Mouse (Mus musculus) lung, adult 2 months (tissue): Measurements from ENCODE around the gene Rbfox3.

Experiments
- CTCF ChIP-seq: fragments of 200-500 bp; IDR thresholded peaks from 2 replicates; pipeline ENCODE4 v1.5.1; 2011; ENCODE audit warnings: mild to moderate bottlenecking, low read length, control low read depth; ENCODE audit not compliant: insufficient read depth
- POLR2A ChIP-seq: fragments of 200-500 bp; IDR thresholded peaks from 2 replicates; pipeline ENCODE4 v1.6.1; 2011; ENCODE audit warnings: low read depth, mild to moderate bottlenecking, control low read depth, low read length, borderline replicate concordance; ENCODE audit errors: extremely low read depth

- TF ChIP-seq POLR2A: no peak
- no peak for TF ChIP-seq CTCF
These were observed 226.7 kb downstream of the Rbfox3 start for GRCm38 (mm10) chr11:118684665-118685064.
